Mouse (Mus musculus): ENCODE data around the gene Dhx29.
A peak's percentile ranks its signal among the peaks of the same experiment; 100 is the strongest.
"Not testable (repeated sequence)": the region's sequence is repeated elsewhere in the genome, so short reads cannot be mapped to it uniquely, and the experiment has no call there.

The Dhx29 gene

DNA sequence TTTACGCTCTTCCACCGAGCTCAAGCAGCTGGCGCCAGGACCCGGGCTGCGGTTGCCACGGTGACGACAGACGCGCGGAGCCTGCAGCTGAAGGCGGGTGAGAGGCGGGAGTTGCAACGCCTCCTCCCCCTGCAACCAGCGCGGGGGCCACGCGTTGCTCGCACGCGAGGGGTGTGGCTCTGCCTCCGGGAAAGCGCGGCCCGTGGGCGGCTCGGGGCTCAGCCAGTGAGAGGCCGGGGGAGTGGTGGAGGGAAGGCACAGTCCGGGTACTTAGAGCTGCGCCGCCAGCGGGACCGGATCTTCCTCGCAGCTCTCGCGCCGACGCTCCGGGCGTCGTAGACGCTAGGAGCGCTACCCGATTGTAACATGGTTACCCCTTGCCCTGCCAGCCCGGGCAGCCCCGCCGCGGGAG is 60.3 kb downstream of the Dhx29 start, which contains the start of gene Ccno:
TSS of gene Ccno (plus strand) at position 271 of the 412 bp plus-strand sequence.
- peak; percentile 94 for DNase-seq (ENCODE audit: low spot score)

DNA sequence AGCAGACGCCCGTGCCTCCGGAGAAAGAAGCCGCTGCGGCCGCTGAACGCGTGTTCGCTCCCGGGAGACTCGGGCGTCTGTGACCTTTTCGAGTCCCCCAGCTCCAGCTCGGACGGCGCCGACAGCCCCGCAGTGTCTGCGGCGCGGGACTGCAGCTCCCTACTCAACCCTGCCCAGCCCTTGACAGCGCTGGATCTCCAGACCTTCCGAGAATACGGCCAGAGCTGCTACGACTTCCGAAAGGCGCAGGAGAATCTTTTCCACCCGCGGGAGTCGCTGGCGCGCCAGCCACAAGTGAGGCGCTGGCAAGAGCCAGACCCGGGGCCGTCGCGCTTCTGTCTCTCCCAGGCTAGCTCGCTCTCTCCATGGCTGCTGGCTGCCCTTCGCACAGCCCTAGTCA is 60.7 kb downstream of the Dhx29 start:
- no peak for DNase-seq (ENCODE audit: low spot score)

DNA sequence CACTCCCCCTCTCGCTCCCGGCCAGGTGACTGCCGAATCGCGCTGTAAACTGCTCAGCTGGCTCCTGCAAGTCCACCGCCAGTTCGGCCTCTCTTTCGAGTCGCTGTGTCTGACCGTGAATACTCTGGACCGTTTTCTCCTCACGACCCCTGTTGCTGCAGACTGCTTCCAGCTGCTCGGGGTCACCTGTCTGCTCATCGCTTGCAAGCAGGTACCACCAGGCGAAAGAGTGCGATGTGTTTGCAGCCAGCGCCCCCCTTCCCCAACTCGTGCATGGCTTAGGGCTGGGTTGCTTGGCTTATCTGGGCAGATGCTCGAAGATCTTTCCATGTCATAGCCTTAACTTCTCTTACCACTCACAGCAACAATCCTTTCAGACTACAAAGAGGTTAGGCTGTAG is 61.6 kb downstream of the Dhx29 start:
- peak; percentile 30 for DNase-seq (ENCODE audit: low spot score)

DNA sequence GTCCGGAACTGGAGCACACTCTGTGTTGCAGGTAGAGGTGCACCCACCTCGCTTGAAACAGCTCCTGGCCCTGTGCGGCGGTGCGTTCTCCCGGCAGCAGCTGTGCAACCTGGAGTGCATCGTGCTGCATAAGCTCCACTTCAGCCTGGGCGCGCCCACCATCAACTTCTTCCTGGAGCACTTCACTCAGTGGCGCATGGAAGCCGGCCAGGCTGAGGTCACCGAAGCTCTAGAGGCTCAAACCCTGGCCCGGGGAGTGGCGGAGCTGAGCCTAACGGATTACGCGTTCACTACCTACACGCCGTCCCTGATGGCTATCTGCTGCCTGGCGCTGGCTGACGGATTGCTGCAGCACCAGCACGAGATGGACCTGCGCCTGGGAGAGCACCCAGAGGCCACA is 62.3 kb downstream of the Dhx29 start:
- DNase-seq (ENCODE audit: low spot score), result peak; percentile 37

DNA sequence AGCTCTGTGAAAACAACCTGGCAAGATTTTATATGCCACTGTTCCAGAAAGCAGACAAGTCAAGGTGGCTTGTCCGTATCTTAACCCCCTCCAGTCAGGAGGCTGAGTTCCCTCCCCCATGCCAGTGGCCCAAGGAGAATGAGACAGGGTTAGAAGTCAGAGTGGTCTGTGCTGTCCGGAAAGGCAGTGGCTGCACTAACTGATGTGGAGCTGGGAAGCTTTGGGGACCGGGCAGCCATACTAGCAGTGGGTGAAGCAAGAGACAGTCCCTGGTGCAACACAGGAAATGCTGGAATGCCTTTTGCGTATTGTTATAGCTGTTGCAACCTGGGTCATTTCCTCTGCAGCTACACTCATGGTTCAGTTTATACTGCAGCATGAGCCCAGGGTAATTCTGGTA is 63.1 kb downstream of the Dhx29 start:
- no peak for DNase-seq (ENCODE audit: low spot score)

DNA sequence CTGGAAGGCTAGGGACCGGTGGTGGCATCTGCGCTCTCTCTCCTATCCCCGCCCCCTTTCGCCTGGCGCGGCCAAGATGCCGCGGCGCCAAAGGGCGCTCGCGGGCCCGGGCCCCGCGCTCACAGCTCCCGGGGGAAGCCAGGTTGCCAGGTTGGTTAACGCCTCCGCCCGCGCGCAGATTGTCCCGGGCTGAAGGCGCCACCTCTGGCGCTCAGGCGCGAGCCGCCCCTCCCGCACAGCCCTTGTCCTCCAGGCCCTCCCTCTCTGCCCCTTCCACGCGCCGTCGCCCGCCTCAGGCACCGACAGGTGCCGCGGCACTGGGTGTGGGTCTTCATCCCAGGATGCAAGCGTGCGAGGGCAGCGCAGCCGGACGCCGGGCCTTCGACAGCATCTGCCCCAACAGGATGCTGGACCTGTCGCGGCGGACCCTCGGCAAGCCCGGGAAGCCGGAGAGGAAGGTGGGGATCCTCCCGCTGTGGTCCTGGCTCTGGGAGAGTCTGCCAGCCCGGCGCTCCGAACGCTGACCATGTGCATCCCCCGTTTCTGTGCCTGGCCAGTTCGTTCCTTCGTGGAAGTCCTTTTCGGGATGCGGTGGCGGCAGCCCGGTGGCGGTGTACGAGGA is 66.4 kb downstream of the Dhx29 start, which contains the start of gene Mcidas:
TSS of gene Mcidas (plus strand) at position 315 of the 622 bp plus-strand sequence.
- DNase-seq (ENCODE audit: low spot score), result peak; percentile 46

DNA sequence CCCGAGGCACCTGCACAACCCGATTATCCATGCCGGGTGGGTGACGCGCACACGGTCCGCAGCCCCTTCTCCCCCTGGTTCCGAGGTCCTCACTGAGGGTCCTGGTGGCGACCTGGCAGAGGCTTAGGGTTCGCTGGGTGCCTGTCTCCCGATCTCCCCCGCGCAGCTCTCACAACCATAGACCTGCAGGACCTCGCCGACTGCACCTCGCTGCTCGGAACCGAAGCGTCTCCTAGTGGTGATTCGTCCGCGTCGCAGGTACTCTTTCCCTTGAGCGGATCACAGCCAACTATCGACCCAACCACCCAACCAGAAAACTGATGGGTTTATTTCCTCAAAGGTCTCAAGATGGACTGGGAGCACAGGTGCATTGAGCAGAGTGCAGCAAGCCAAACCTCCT is 66.9 kb downstream of the Dhx29 start:
- peak; percentile 83 for DNase-seq (ENCODE audit: low spot score)

DNA sequence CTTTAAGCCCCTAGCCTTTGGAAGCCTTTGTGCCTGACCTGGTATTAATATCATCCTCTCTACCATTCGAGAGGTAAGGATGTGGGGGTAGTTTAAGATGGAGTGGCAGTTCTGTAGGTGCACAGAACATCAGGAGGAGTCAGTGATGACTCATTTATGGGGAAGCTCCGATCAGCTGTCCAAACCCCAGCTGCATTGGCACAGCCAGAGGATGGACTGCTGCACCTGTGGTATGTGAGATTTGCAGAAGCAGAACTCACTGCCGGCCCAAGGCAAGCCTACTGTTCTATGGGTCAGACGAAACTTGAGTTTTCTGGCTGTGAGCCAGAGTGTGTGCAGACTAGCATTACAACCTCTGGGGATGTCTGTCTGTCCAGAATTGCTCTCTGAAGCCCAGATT is 69.2 kb downstream of the Dhx29 start:
- DNase-seq (ENCODE audit: low spot score), result no peak

DNA sequence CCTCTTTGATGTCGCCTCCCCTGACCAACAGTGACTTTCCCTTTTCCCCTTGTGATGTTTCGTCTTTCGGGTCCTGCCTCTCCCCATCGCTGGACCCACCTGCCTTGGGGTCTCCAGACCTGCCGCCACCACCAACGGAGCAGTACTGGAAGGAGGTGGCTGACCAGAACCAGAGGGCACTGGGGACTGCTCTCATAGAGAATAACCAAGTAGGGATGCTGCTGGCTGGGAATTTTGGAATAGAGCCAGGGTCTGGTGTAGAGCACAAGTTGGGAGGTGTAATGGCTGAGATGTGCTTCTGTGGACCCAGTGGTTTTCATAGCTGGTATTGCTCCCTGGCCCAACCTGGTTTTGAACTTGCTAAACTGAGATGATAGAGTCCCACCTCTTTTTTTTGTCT is 70.1 kb downstream of the Dhx29 start:
- DNase-seq (ENCODE audit: low spot score), result no peak

DNA sequence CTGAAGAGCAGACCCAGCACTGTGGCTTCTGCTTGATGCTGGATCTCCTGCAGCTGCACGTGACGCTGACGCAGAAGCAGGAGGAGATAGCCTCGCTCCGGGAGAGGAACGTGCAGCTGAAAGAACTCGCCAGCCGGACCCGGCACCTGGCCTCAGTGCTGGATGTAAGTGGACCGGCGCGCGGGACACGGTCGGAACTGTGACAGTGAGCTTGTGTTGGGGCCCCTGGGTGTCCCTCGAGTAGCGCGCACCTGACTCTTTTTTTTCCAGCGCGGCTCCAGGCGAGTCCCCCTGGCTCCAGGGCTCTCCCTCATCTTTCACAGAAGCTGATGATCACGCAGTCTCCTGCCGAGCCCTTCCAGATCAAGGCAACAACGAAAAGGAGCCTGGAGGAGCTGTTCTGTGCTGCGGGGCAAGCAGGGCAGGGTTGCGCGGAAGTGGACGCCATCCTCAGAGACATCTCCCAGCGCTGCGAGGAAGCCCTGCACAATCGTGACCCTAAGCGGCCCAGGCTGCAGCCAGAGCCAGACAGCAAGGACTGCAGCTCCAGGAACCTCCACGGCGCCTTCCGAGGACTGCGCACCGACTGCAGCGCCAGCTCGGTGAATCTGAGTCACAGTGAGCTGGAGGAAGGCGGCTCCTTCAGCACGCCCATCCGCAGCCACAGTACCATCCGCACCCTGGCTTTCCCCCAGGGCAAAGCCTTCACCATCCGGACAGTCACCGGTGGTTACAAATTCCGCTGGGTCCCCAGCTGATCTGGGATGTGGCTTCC is 71.4 kb downstream of the Dhx29 start:
- DNase-seq (ENCODE audit: low spot score), result peak; percentile 55

DNA sequence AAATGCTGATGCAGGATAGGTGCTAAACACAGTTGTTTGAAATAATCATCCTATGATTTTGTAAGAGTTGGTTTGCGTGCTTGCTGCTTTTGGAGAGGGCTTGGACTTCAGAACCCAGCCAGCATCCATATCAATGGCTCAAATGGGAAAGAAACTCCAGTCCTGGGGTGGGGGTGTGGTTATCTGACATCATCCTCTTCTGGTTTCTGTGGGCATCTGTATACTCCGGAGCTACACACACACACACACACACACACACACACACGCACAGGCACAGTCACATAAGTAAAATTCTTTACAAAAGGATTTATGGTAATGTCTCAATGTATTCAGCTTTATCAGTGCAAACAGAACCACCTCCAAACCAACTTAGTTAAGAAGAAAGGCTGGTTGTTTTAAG is 72.8 kb downstream of the Dhx29 start:
- no peak for DNase-seq (ENCODE audit: low spot score)

DNA sequence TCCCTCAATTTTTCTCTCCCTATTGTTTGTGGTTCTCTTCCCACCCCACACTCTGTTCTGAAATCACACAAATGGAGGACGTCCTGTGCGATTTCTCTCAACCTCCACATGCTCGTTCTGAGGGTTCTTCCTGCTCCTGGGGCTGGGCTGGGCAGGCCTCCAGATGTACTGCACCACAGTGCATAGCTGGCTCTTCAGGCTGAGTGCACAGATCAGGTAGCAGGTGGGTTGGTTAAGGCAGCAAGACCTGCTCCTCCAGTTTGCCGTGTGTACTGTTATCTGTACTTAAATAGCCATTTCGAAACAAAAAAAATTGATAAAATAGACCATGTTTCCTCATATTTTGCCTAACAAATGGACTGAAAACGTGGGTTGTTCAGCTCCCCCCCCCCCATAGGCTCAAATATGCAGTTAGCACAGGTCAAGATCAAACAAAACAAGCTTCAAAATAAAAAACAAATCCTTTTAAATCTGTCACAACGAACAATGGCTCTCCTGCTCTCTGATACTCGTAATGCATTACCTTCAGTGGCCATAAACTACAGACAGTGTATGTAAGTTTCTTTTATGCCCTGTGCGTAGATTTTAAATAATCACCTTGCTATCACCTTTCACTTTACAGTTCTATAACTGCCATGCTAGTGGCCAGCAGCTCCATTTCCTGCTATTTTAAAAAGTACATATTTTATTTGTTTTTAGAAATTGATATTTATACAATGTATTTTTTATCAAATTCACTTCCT is 73.5 kb downstream of the Dhx29 start:
- no peak for DNase-seq (ENCODE audit: low spot score)

DNA sequence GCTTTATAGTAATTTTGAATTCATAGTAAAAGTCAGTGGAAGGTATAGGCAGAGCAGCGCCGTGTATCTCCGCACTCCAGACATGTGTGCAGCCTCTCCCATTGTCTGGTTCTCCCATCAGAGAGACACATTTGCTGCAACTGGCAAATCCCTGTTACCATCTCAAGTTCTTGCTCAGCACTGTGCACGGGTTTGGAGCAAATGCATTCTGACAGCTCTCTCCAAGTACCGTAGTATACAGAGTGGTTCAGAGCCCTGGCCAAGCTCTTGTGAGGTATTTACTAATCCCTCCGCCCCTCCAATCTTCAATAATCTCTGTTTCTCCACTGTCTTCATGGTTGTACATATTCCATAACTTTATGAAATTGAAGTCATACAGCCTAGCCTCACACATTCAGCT is 85.4 kb downstream of the Dhx29 start:
- peak; percentile 52 for DNase-seq (ENCODE audit: low spot score)

DNA sequence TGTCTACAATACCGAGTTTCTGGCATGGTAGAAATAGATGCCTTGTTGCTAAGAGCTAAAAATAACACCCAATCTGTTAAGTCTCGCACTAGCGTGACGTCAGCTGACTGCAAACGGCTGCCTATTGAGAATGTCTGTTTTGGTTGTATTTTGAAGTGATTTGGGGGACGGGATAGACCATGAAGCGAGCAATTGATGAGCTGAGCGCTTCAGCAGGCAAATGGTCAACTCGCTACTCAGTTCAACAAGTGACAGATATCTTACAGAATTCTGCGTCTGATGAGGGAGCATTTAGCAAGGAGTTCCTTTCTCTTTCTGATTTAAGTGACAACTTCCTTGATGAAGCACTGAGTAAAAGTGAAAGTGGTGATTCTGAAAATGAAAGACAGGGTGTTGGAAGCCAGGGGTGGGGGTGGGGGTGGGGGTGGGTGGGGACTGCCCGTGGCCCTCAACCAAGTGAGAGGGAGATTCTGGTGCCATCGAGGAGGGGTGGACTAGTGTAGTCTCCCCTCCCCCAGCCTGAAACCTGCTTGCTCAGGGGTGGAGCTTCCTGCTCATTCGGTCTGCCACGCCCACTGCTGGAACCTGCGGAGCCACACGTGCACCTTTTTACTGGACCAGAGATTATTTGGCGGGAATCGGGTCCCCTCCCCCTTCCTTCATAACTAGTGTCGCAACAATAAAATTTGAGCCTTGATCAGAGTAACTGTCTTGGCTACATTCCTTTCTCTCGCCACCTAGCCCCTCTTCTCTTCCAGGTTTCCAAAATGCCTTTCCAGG is 86.1 kb downstream of the Dhx29 start:
- DNase-seq (ENCODE audit: low spot score), result not testable (repeated sequence)

All from retina, embryonic 14.5 days (tissue).